Mouse (Mus musculus): ENCODE measurements around the gene Pcsk6.

DNA sequence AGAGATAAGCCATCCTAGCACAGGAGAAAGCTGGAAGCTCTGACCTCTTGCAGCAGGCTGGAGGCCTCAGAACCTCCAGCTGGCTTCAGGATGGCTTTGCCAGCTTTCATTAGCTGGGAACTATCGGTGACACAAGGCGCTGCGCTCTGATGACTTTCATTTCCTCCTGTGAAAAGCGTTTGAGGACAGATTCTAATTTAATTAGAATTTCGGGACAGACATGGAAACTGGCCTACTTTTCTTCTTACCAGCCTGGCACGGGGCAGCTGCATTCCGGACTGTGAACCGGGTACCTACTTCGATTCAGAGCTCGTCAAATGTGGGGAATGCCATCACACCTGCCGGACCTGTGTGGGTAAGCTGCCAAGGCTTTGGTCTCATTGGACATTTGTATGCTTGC, 177.2 kb downstream of the Pcsk6 start:
- TF ChIP-seq CTCF (IDR thresholded peaks at IDR 0.05; ENCODE audit: low read depth, low read length) = no peak
- no peak for TF ChIP-seq GATA1 (IDR thresholded peaks at IDR 0.05; ENCODE audit: borderline replicate concordance, low read length)
- TF ChIP-seq GATA2 (IDR thresholded peaks at IDR 0.05; ENCODE audit: borderline replicate concordance, low read depth, low read length) = no peak
- no peak for TF ChIP-seq TAL1 (conservative IDR thresholded peaks at IDR 0.05; ENCODE audit: low read depth, low read length)
